Mouse (Mus musculus): ENCODE data around the gene Stx12.

DNA sequence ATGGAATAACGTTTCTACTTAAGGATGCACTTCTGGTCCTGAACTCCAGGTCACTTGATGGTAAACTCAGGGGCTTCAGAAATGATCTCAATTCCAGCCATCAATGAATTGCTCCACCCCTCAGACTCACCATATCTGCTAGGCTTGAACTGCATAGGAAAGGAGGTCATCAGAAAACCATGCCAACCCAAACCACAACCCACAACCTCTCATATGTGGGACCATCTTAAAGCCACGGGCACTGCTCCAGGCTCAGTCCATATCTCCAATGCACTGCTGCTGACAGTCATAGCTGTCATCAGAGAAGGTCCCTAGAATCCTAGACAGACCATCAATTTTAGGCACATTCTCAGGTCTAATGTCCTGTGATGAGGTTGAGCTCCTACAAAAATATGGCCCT is 19.8 kb upstream of the Stx12 start:
- no peak for TF ChIP-seq USF1 (IDR thresholded peaks at IDR 0.05; ENCODE audit: low read depth)
- no peak for TF ChIP-seq MAX (IDR thresholded peaks at IDR 0.05)
- TF ChIP-seq CTCF (IDR thresholded peaks at IDR 0.05; ENCODE audit: control insufficient read depth, insufficient read depth, insufficient read length) = no peak
- TF ChIP-seq CEBPB (IDR thresholded peaks at IDR 0.05; ENCODE audit: low read depth) = no peak

Measured in C2C12 (cell line).